Mouse (Mus musculus) bone marrow, adult 2 months (tissue): ENCODE results near the gene Lrrc72.

Experiments used
- CTCF ChIP-seq: fragments of 200-500 bp; IDR thresholded peaks from 2 replicates; pipeline ENCODE4 v1.5.1; 2011; ENCODE audit warnings: low read length, control low read depth; ENCODE audit not compliant: control insufficient read depth, insufficient read depth
- POLR2A ChIP-seq: fragments of 200-500 bp; IDR thresholded peaks from 2 replicates; pipeline ENCODE4 v1.6.1; 2011; ENCODE audit warnings: low read depth, mild to moderate bottlenecking, control low read depth, low read length, borderline replicate concordance; ENCODE audit not compliant: control insufficient read depth

DNA sequence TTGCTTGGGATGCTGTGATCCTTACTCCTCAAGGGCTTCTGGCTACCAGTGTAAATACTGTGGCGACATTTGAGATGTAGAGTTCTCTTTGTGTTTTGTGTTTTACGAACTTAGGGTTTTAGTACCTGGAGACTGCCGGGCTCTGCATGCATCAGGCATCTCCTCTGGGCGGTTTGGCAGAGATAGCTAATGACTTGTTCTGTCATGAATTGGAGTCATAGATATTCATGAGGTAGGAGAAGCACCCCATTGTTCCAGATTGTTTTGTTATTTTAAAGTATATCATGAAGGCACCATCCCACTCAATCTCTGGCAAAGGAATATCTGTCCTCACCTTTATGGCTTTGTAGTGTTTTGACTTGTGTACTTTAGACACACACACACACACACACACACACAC lies 37.3 kb upstream of the Lrrc72 start:
- TF ChIP-seq POLR2A (no peak), CTCF (no peak)
